Mouse (Mus musculus) subcutaneous adipose tissue, adult 2 months (tissue): ENCODE measurements around the gene Vmn1r159. TPM values are rescaled to one million over a fixed set of nuclear protein-coding genes. Genes with fewer than 3 reads are reported as not detected.

ENCODE experiments used
- polyA plus RNA-seq: library from polyadenylated mRNA; depleted of rRNA; stranded (reverse); fragments of >200 nt; gene quantifications from 2 replicates; pipeline ENCODE4 v1.2.3, GENCODE M21; 2012; ENCODE audit warnings: low replicate concordance; rRNA removed

Vmn1r159 gene
- polyA plus RNA-seq: not detected in 2 replicates

DNA sequence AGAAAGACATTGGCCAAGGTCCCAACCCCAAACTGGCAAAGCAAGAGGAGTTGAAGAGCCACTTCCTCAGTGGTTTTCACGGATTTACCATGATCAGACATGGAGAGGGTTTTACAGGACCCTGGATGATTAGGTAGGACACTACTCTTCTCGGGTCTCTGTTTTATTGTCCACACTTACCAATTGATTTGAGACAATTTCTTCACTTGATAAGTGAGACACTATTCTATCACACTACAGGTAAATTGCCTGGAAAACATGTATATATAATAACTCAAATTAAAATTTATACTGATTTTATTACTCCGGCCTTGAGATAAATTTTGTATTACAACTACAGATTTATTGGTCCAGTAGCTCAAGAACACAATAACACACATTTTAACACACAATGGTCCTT lies at the start of gene Vmn1r159:
TSS of gene Vmn1r159 (minus strand) at position 101 of the 400 bp plus-strand sequence.

DNA sequence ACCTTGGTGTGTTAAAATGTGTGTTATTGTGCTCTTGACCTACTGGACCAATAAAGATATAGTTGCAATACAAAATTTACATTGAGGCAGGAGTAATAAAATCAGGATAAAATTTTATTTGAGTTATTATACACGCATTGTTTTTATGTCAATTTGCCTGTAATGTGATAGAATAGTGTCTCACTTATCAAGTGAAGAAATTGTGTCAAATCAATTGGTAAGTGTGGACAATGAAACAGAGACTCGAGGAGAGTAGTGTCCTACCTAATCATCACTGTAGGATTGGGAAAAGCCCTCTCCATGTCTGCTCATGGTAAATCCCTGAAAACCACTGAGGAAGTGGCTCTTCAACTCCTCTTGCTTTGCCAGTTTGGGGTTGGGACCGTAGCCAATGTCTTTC lies 27.5 kb upstream of the Vmn1r159 start, which contains the start of gene Vmn1r160:
TSS of gene Vmn1r160 (plus strand) at position 301 of the 400 bp plus-strand sequence.

Other genes with a start within 250 kb of the Vmn1r159 start
- gene Vmn1r155, start 185.6 kb downstream of the Vmn1r159 start, polyA plus RNA-seq: not detected in 2 replicates
- gene Gm8693, start 151.3 kb downstream of the Vmn1r159 start, polyA plus RNA-seq: not detected in 2 replicates
- not detected in 2 replicates for gene Gm4567, start 123.9 kb downstream of the Vmn1r159 start, polyA plus RNA-seq
- not detected in 2 replicates for gene Vmn1r157, start 81.9 kb downstream of the Vmn1r159 start, polyA plus RNA-seq
- not detected in 2 replicates for gene Vmn1r158, start 52.8 kb downstream of the Vmn1r159 start, polyA plus RNA-seq
- gene Vmn1r160, start 27.6 kb upstream of the Vmn1r159 start, polyA plus RNA-seq: not detected in 2 replicates
- gene Gm4214, start 141.1 kb upstream of the Vmn1r159 start, polyA plus RNA-seq: not detected in 2 replicates
- not detected in 2 replicates for gene Gm4216, start 176.3 kb upstream of the Vmn1r159 start, polyA plus RNA-seq
- gene Vmn1r163, start 211.9 kb upstream of the Vmn1r159 start, polyA plus RNA-seq: not detected in 2 replicates
- gene Gm8720, start 223.9 kb upstream of the Vmn1r159 start, polyA plus RNA-seq: not detected in 2 replicates